Mouse (Mus musculus) limb, embryonic 15.5 days (tissue): Measurements from ENCODE around the gene Sprr2a3. TPM values are rescaled to one million over a fixed set of nuclear protein-coding genes. Genes with fewer than 3 reads are reported as not detected.
"Not testable (repeated sequence)": the region's sequence is repeated elsewhere in the genome, so short reads cannot be mapped to it uniquely, and the experiment has no call there.

Experiments used
- ATAC-seq: fragments of 200-750 bp; cut with Nextera tagmentation; 2 replicates; pipeline ENCODE4 v1.8.0; 2017; ENCODE audit warnings: low read depth, moderate TSS enrichment; ENCODE audit not compliant: insufficient number of reproducible peaks, low FRiP score, low TSS enrichment
- H3K27ac ChIP-seq: fragments of 300-500 bp; sonication (generic); 2 replicates; pipeline ENCODE4 v1.5.1; 2015; ENCODE audit warnings: moderate library complexity, mild to moderate bottlenecking, inconsistent platforms
- H3K27me3 ChIP-seq: fragments of 300-500 bp; sonication (generic); 2 replicates; pipeline ENCODE4 v1.6.1; 2015; ENCODE audit warnings: inconsistent platforms
- H3K36me3 ChIP-seq: fragments of 300-500 bp; sonication (generic); 2 replicates; pipeline ENCODE4 v1.6.1; 2015; ENCODE audit warnings: inconsistent platforms
- H3K4me1 ChIP-seq: fragments of 300-500 bp; sonication (generic); 2 replicates; pipeline ENCODE4 v1.6.1; 2015; ENCODE audit warnings: inconsistent platforms
- H3K4me2 ChIP-seq: fragments of 300-500 bp; sonication (generic); 2 replicates; pipeline ENCODE4 v1.6.1; 2015; ENCODE audit warnings: mild to moderate bottlenecking, inconsistent platforms
- H3K4me3 ChIP-seq: fragments of 300-500 bp; sonication (generic); 2 replicates; pipeline ENCODE4 v1.5.1; 2015; ENCODE audit warnings: mild to moderate bottlenecking, inconsistent platforms
- H3K9ac ChIP-seq: fragments of 300-500 bp; sonication (generic); 2 replicates; pipeline ENCODE4 v1.6.1; 2015; ENCODE audit warnings: inconsistent platforms
- H3K9me3 ChIP-seq: fragments of 300-500 bp; sonication (generic); 2 replicates; pipeline ENCODE4 v1.6.1; 2016; ENCODE audit warnings: inconsistent platforms
- WGBS: fragments of 180-500 bp; shearing (Covaris S2); methylation state at CpG from one replicate; pipeline ENCODE4 v1.1.7; 2015; 5-methylcytosine and 5-hydroxymethylcytosine counted together
- polyA plus RNA-seq: library from polyadenylated mRNA; unstranded; fragments of >200 nt; fragmentation: Nextera tagmentation; extraction: Ambion mirVana; gene quantifications from 2 replicates; pipeline ENCODE4 v1.2.1, GENCODE M21; 2015

The Sprr2a3 gene
- 0.26 and 1.0 TPM in 2 replicates for polyA plus RNA-seq

- not testable (repeated sequence) for H3K4me1 ChIP-seq, H3K9ac ChIP-seq, H3K36me3 ChIP-seq, H3K27ac ChIP-seq, H3K4me3 ChIP-seq, ATAC-seq, H3K27me3 ChIP-seq, H3K4me2 ChIP-seq, H3K9me3 ChIP-seq
- 71% methylated on average over 1 of the region's 1 CpGs for WGBS
Observed at GRCm38 (mm10) chr3:92285101-92285500, at the start of gene Sprr2a3. Gene Sprr2a3, plus strand, starts transcription at chr3:92285417.

GRCm38 (mm10) chr3:92236463-92237189 lies 48.6 kb upstream of the Sprr2a3 start:
- H3K36me3 ChIP-seq, H3K4me2 ChIP-seq, H3K4me3 ChIP-seq, H3K27me3 ChIP-seq, H3K9me3 ChIP-seq, H3K27ac ChIP-seq, H3K4me1 ChIP-seq, H3K9ac ChIP-seq, ATAC-seq: not testable (repeated sequence)
- no CpG with 5 or more reads among the region's 5 CpGs for WGBS

GRCm38 (mm10) chr3:92238736-92239135 lies 46.5 kb upstream of the Sprr2a3 start:
- H3K4me2 ChIP-seq, H3K4me3 ChIP-seq, H3K4me1 ChIP-seq, ATAC-seq, H3K9ac ChIP-seq, H3K36me3 ChIP-seq, H3K9me3 ChIP-seq, H3K27ac ChIP-seq, H3K27me3 ChIP-seq: not testable (repeated sequence)

GRCm38 (mm10) chr3:92239197-92239596 lies 46.0 kb upstream of the Sprr2a3 start:
- not testable (repeated sequence) for H3K27ac ChIP-seq, H3K9me3 ChIP-seq, H3K4me2 ChIP-seq, H3K36me3 ChIP-seq, H3K4me1 ChIP-seq, ATAC-seq, H3K4me3 ChIP-seq, H3K27me3 ChIP-seq, H3K9ac ChIP-seq
- no CpG with 5 or more reads among the region's 1 CpGs for WGBS

GRCm38 (mm10) chr3:92244833-92245232 lies 40.4 kb upstream of the Sprr2a3 start:
- H3K27ac ChIP-seq, H3K36me3 ChIP-seq, H3K9me3 ChIP-seq, ATAC-seq, H3K4me2 ChIP-seq, H3K4me1 ChIP-seq, H3K27me3 ChIP-seq, H3K9ac ChIP-seq, H3K4me3 ChIP-seq: not testable (repeated sequence)

- H3K4me2 ChIP-seq, H3K9ac ChIP-seq, H3K36me3 ChIP-seq, H3K4me3 ChIP-seq, H3K27me3 ChIP-seq, ATAC-seq, H3K9me3 ChIP-seq, H3K27ac ChIP-seq, H3K4me1 ChIP-seq: not testable (repeated sequence)
- no CpG with 5 or more reads among the region's 10 CpGs for WGBS
Observed at GRCm38 (mm10) chr3:92246245-92246644, 39.0 kb upstream of the Sprr2a3 start.

GRCm38 (mm10) chr3:92248494-92248893 lies 36.7 kb upstream of the Sprr2a3 start:
- ATAC-seq, H3K4me3 ChIP-seq, H3K9ac ChIP-seq, H3K36me3 ChIP-seq, H3K27ac ChIP-seq, H3K9me3 ChIP-seq, H3K27me3 ChIP-seq, H3K4me1 ChIP-seq, H3K4me2 ChIP-seq: not testable (repeated sequence)

GRCm38 (mm10) chr3:92250450-92250849 lies 34.8 kb upstream of the Sprr2a3 start:
- not testable (repeated sequence) for H3K4me3 ChIP-seq, H3K27me3 ChIP-seq, H3K9me3 ChIP-seq, H3K36me3 ChIP-seq, H3K9ac ChIP-seq, H3K4me2 ChIP-seq, H3K27ac ChIP-seq, H3K4me1 ChIP-seq
- peak; percentile 52; the same call in 1 of the 2 replicates for ATAC-seq
- 86% methylated on average over 1 of the region's 2 CpGs for WGBS

GRCm38 (mm10) chr3:92253860-92254259 lies 31.4 kb upstream of the Sprr2a3 start:
- ATAC-seq: peak; percentile 62; the same call in 1 of the 2 replicates
- WGBS: no CpG with 5 or more reads among the region's 8 CpGs
- H3K36me3 ChIP-seq, H3K9me3 ChIP-seq, H3K4me1 ChIP-seq, H3K27ac ChIP-seq, H3K27me3 ChIP-seq, H3K4me3 ChIP-seq, H3K9ac ChIP-seq, H3K4me2 ChIP-seq: not testable (repeated sequence)

- H3K9ac ChIP-seq, H3K27ac ChIP-seq, H3K4me1 ChIP-seq, H3K4me3 ChIP-seq, H3K27me3 ChIP-seq, H3K4me2 ChIP-seq, H3K36me3 ChIP-seq, H3K9me3 ChIP-seq: not testable (repeated sequence)
- peak; percentile 46; the same call in 1 of the 2 replicates for ATAC-seq
Observed at GRCm38 (mm10) chr3:92258526-92258925, 26.7 kb upstream of the Sprr2a3 start.

- H3K9me3 ChIP-seq, H3K4me2 ChIP-seq, H3K9ac ChIP-seq, H3K36me3 ChIP-seq, H3K4me1 ChIP-seq, H3K27me3 ChIP-seq, H3K4me3 ChIP-seq, H3K27ac ChIP-seq: not testable (repeated sequence)
- ATAC-seq: 0 out of 2 replicates have a peak, but pooled peaks have one; percentile 26
- no CpG with 5 or more reads among the region's 2 CpGs for WGBS
Observed at GRCm38 (mm10) chr3:92263462-92263861, 21.8 kb upstream of the Sprr2a3 start.

- H3K4me1 ChIP-seq, H3K4me3 ChIP-seq, H3K27me3 ChIP-seq, H3K9me3 ChIP-seq, H3K9ac ChIP-seq, H3K27ac ChIP-seq, ATAC-seq, H3K4me2 ChIP-seq, H3K36me3 ChIP-seq: not testable (repeated sequence)
- no CpG with 5 or more reads among the region's 4 CpGs for WGBS
Observed at GRCm38 (mm10) chr3:92271414-92271985, 13.7 kb upstream of the Sprr2a3 start.

GRCm38 (mm10) chr3:92273504-92273903 lies 11.7 kb upstream of the Sprr2a3 start:
- H3K4me1 ChIP-seq, H3K9me3 ChIP-seq, H3K4me3 ChIP-seq, H3K27me3 ChIP-seq, H3K4me2 ChIP-seq, H3K9ac ChIP-seq, H3K27ac ChIP-seq, H3K36me3 ChIP-seq: not testable (repeated sequence)
- ATAC-seq: peak; percentile 22; the same call in 1 of the 2 replicates
